Mouse (Mus musculus): Measurements from ENCODE around the gene Thap8. TPM values are rescaled to one million over a fixed set of nuclear protein-coding genes. Genes with fewer than 3 reads are reported as not detected.
A peak's percentile ranks its signal among the peaks of the same experiment; 100 is the strongest.

Gene Thap8
- total RNA-seq, 4 experiments from 2014 or later, result 0.36 to 0.50 (median 0.38) TPM

DNA sequence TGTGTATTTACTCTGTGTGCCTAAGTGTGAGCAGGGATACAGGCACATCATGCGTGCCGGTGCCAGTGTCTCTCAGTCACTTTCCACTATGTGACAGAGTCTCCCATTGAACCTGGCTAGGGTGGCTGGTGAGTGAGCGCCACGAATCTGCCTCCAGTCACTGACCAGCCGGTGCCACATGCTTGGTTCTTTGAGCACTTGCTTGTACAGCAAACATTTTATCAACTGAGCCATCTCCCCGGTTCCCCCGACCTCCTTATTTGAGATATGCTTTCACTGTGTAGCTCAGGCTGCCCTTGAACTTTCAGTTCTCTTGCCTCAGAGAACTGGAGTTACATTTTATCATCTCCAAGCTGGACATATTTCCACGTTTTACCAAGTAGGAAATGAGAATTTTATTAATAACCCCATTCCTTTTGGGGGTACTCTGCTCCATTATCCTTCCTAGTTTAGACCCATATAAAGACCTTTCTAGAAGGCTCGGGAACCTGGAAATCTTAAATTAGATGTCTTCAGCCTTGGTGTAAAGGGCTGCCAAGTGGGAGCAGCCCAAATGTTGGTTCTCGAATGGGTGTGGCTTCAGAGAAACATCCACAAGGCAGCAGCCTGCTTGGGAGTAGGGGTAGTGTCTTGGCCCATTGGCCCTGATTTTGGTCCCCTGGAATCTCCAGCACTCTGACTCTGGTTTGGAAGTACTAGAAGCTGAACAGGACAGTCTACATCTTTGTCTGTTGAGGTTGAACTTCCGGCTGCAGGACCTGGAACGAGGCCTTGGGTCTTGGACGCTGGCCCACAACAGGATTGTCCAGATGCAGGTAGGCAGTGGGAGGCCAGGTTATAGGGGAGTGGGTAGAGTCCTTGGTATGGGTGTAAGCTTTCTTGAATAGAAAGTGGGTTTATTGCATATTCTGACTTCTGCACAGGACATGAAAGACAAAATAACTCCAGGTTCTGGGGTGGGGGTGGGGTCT lies 36.0 kb downstream of the Thap8 start:
- no peak for DNase-seq (ENCODE audit: low spot score in 2 of 2)

DNA sequence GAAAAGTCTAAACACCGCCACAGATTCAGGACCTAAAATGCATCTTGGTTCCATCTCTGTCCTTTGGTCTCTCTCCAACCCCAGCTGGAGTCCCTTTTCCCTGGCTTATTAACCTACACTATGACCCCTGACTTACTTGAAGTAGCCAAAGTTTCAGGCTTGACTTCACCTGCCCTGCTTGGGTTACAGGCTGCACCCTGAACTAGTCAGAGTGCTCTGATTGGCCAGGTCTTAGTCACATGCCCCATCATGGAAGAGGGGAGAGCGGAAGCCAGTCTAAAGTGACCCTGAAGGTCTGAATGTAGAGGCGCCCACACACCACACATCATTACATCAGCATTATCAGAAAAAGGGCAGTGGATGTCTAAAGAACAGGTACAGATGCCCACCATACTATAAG lies 38.2 kb downstream of the Thap8 start:
- DNase-seq (ENCODE audit: low spot score in 2 of 2), result no peak

DNA sequence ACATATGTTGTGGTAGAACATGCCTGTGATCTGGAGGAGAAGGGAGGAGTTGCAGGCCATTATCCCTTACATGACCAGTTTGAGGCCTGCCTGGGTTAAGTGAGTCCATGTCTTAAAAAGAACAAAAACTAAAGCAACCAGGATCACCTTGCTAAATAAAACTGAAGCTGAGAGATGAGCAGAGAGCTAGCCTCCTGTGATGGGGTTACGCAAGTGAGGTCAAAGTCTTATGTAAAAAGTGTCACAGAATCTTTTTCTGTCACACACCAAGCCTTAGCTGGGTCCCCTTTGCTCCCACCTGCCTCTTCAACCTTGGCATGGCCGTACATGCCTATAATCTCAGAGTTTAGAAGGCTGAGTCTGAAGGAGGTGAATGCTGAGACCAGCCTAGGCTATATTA lies 41.1 kb downstream of the Thap8 start:
- DNase-seq (ENCODE audit: low spot score in 2 of 2), result no peak

DNA sequence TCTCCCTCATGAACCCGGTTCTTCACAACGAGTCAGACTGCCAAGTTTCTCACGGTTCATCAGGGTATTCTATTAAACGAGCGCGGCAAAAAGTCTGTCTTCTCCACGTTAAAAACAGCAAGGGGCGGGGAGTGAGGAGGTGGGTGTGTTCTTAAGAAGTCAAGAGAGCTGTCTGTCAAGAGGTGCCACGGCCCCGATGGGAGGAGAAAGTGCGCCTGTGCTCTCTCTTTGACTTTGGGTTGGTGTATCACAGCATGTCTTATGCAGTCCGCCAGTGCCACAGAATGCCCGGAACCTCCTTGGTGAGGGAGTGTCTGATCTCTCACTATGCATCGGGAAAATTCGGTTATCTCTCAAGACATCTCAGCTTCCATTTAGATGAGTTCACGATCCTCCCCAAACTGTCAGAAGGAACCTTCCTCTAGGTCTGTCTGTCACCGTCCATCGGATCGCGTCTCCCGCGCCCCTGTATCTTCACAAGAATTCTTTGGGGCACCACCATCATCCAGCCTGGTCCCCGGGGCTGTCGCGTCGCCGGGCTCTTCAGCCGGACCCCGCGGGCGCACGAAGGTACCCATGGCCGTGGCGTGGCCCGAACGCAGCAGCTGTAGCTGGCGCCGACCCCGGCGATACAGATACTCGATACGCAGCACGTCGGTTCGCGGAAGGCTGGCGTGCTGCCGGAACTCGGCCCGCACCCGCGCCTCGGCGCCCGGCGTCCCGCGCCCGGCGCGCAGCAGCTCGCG lies 41.8 kb downstream of the Thap8 start, which contains the start of gene E130208F15Rik:
Gene E130208F15Rik (plus strand): TSS at position 202 of the 746 bp plus-strand sequence.
- peak; percentile 64 to 74 for DNase-seq (ENCODE audit: low spot score in 2 of 2)

DNA sequence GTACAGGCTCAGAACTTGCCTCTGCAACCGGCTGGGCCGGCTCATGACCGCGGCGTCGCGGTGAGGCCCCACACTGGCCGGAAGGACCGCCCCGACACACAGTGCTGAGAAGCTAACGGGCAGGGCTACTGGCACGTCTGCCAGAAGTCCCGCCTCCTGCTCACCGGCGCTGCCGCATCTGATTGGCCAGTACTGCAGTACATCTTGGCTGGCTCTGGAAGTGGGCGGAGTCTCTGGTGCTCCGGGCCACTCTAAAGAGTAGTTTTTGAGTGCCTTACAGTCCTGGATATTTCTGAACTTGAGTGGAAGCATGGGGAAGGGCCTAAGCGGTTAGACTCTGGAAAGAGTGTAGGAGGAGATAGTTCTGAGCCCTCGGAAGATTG lies 42.4 kb downstream of the Thap8 start:
- peak; percentile 87 to 97 for DNase-seq (ENCODE audit: low spot score in 2 of 2)

DNA sequence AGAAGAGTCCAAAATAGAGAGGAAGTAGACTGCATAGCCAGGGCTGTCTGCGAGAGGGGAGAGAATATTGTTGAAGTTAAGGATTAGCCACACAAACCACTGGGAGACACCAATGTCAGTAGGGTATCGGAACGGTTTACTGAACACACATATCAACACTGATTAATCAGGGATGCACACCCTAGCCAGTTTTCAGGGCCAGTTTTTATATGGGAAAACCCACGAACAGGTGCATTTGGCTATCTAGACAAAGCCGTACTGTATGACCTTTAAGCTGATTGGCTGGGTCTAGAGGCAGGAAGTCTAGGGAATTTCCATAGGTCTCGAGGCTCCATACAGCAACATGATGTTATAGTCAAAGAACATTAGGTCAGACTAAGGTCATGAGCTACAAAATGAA lies 43.0 kb downstream of the Thap8 start:
- no peak for DNase-seq (ENCODE audit: low spot score in 2 of 2)

DNA sequence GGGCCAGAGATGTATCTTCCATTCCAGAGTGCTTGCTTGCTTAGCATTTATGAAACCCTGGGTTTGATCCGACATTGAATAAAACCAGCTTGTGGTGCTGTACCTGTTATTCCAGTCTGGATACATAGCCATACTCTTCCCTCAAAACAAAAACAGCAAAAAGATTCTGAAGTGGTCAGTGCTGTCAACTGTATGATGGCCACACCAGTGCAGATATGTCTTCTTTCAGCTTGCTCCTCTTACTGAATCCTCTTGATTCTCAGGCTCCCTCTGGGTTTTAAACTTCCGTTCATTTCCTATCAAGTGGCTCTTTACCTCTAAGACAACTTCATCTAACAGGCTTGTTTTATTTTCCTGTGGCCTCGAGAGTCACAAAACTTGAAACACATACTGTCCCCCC lies 43.9 kb downstream of the Thap8 start, which contains the start of gene Sdhaf1:
Gene Sdhaf1 (minus strand): TSS at position 101 of the 400 bp plus-strand sequence.
- no peak for DNase-seq (ENCODE audit: low spot score in 2 of 2)

DNA sequence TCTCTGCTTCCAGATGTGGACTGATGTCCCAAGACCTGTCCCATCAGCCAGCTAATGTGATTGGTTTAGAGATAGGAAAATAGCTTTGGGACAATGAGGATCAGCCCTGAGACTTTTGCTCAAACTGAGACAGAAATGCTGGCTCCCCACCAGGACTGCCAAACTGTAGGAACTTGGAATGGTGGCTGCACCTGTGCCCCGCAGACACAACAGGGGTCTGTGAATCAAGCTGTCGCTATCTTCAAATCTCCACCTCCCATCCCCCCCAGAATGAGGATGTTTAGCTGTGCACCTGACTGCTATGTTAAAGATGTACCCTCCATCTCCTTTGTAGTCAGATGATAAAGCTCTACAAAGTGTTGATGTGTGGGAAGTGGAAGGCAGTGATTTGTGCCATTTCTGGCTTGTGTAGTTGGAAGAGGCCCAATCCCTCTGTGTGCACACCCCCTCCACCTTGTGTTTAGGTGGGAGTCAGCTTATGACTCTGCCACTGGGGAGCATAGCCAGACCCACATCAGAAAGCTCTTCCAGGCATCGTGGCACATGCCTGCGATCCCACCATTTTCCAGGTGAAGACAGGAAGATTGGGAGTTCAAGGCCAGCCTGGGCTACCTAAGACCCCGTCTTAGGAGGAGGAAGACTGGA lies 44.5 kb downstream of the Thap8 start:
- peak in 1 of 2 experiments; percentile 77 for DNase-seq (ENCODE audit: low spot score in 2 of 2)

DNA sequence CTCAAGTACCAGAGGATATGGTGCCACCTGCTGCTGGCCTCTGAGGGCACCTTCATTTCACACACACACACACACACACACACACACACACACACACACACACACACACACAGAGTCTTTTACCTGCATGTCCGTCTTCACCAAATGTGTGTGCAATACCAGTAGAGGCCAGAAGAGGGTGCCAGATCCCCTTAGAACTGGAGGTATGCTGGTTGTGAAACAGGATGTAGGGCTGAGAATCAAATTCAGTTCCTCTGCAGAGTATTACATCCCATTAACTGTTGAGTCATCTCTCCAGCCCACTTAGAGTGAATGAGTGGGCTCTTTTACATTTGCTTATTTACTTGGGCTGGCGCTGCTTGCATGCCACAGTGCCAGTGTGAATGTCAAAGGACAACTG lies 45.5 kb downstream of the Thap8 start:
- no peak for DNase-seq (ENCODE audit: low spot score in 2 of 2)

DNA sequence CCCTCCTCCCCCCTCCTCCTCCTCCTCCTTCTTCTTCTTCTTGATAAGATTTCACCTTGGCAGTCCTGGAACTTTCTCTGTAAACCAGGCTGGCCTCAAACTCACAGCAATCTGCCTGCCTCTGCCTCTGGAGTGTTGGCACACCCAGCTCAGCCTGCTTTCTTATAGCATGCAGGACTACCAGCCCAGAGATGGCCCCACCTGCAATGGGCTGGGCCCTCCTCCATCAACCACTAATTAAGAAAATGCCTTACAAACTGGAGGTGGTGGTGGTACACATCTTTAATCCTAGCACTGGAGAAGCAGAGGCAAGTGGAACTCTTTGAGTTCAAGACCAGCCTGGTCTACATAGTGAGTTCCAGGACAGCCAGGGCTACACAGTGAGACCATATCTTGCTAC lies 46.5 kb downstream of the Thap8 start:
- DNase-seq (ENCODE audit: low spot score in 2 of 2), result no peak

DNA sequence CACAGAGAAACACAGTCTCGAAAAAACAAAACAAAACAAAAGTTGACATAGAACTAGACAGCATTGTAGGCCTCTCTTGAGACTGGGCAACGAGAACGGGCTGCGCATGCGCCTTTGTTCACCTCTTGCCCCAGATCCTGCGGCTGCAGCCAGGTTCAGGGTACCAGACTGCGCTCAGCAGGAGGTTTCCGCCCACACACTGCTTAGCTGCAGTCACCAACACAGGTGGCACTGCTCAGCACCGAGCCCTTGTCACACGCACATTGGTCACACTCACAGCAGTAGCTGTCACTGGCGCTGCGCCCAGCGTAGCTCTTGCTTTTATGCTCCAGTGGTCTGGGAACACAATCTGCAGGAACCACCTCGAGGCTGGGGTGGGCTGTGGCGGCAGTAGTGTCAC lies 47.2 kb downstream of the Thap8 start:
- no peak for DNase-seq (ENCODE audit: low spot score in 2 of 2)

DNA sequence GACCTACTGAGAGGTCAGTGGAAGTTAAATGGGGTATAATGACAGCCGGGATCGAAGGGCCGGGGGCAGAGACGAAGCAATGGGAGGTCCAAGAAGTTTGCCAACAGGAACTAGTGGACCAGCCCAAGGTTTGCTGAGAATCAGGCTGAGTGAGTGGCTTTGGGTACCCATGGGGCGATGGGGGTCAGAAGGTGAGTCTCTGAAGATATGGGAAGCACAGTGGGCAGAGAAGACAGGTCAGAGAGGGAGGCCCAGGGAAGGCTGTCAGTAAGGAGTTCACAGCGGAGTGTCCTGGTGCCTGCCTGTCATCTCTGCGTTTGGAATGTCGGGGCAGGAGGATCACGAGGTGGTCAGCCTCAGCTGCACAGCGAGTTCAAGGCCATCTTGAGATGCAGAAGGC lies 48.5 kb downstream of the Thap8 start:
- DNase-seq (ENCODE audit: low spot score in 2 of 2), result no peak

DNA sequence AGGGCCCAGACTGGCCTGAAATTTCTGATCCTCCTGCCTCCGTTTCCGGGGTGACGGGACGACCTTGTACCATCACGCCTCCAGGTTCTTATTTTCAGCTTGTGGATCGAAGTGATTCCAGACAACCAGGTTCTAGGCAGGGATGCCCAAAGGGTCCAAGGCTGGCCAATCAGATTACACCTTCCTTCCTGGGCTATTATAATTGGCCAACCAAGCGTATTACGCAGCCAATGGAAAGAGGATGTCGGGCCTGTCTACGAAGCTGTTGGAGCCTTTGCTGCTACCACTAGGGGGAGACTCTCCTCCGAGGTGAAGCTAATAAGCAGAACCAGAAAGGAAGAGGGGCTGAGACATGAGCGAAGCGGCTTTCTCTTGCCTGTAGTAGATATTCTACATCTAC lies 52.0 kb downstream of the Thap8 start:
- DNase-seq (ENCODE audit: low spot score in 2 of 2), result peak; percentile 63 to 94

DNA sequence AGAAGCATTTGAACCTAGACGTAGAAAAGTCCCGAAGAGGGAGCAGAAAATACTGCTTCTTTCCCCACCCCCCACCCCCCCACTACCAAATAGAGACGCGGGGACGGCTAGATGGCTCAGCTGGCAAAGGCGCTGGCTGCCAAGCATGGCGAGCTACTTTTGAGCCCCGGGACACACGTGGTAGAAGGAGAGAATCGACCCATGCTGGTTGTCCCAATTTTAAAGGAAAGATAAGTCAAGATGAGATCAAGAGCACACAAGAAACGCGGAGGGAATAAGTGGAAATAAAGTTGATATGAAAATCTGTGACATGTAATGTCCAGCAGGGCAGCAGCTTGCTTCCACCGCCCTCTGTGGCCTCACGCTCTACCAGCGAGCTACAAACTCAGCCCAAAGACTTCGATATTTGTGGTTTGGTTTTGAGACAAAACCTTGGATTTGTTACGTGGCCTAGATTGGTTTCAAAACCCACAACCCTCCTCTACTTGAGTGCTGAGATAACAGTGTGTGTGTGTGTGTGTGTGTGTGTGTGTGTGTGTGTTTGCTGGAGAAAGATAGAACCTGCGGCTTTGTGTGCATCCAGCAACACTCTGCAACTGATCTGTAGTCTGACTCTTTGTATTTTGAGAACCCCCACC lies 52.8 kb downstream of the Thap8 start:
- DNase-seq (ENCODE audit: low spot score in 2 of 2), result no peak

DNA sequence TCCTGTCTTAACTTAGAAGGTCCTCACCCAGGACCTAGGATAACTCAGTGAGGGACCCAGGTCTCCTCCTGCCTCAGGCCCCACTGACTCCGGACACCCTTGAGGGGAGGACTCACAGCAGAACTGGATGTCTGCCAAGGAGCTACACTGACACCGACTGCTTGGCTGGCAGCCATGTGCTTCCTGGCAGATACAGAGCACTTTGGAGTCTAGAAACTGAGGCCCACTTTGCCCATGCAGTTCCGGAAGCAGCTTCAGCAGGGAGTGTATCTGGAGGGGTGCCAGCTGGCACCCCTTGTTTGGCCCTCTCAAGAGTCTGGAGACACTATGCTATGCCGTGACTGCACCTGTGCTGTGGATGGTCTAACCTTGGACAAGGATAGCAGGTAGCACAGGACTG lies 53.5 kb downstream of the Thap8 start:
- DNase-seq (ENCODE audit: low spot score in 2 of 2), result peak in 1 of 2 experiments; percentile 86

DNA sequence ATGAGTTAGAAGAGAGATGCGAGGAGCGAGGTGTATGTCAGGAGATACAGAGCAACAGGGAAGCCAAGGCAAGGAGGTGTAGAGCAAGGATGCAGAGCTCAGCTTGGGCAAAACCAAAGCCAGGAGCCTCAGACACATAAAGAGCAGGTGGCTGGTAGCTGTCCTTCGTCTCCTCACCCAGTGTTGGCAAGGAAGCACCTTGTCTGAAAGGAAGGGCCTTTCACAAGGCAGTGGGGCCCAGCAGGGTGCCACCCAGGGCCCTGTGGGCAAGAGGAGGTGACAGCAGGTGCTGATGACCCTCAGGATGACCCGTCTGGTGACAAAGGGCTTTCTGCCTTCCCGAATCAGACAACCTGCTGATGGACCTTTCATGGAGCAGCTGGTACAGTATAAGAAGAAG lies 54.7 kb downstream of the Thap8 start:
- no peak for DNase-seq (ENCODE audit: low spot score in 2 of 2)

DNA sequence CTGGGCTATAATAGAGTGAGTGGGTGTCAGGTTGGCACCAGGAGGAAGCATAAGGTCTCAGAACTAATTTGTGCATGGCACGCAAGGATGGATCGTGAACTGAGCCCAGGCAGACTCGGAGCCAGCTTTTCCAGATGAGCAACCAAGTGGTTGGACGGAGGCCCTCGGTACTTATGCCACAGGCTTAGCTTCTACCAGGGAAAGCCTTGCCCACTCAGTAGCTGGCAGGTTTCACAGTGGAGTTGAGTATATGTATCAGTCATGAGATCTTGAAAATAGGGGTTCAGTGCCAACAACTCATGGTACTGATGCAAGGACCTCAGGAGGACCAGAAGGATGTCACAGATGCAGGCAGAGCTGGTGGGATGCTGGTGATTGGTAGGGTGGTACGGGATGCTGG lies 55.8 kb downstream of the Thap8 start:
- peak in 1 of 2 experiments; percentile 50 for DNase-seq (ENCODE audit: low spot score in 2 of 2)

DNA sequence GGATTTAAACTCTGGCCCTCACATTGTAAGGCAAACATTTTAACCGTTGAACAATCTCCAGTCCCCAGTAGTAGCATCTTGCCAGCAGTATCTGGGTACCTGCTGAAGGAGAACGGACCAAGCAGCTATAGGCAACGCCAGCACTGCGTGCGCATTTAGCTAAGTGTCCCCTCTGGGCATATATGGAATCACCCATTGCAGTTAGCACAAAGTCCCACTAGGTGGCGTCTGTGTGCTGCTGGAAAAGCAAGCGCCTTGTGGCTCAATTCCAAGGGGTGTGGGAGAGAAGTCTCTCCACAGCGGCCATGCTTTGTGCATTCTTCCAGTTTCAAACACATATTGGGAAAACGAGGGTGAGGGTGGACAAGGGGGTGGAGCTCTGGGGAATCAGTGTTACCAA lies 56.5 kb downstream of the Thap8 start:
- peak; percentile 78 to 83 for DNase-seq (ENCODE audit: low spot score in 2 of 2)

DNA sequence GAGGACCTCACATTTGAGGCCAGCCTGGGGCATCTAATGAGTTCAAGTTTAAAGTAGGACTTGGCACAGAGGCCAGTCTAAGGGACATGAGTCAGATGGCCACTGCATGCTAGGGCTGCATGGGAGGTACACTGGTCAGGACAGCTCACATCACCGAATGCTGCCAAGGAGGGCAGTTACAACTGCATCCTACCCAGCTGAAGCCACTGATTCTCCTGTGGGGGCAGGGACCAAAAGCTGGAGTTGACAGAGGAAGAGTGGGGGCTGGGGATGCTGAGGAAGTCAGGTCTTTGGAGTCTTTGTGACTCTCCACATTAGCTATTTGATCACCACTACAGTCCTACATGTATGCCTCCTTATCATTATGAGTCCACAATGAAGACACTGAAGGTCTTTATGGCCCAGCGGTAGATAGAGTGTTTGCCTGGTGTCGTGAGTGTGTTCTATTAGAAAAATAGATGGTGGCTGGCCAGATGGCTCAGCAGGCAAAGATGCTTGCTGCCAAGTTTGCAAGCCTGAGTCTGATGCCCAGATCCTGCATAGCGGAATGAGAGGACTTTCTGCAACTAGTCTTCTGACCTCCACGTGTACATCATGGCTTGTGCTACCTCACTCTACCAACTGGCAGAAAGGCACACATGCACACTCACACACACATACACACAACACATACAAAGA lies 59.7 kb downstream of the Thap8 start:
- DNase-seq (ENCODE audit: low spot score in 2 of 2), result no peak
